Mouse (Mus musculus) MEL (cell line): ENCODE results near the gene Slc35g2. TPM values are rescaled to one million over a fixed set of nuclear protein-coding genes. Genes with fewer than 3 reads are reported as not detected.

Source experiments
- DNase-seq: peaks from one replicate; pipeline ENCODE4 v3.0.0; 2011; ENCODE audit warnings: low read depth, low spot score
- H3K27ac ChIP-seq: 2 replicates; pipeline ENCODE4 v1.5.1; 2012; ENCODE audit warnings: low read depth, mild to moderate bottlenecking, control low read depth, low read length, moderate library complexity; ENCODE audit not compliant: control insufficient read depth
- H3K27me3 ChIP-seq, 2 experiments: fragments of 150-350 bp in 1 of 2; sonication (generic) in 1 of 2; 2 replicates each; pipeline ENCODE4 v1.6.1; 2012; ENCODE audit warnings: low read length in 2 of 2, mild to moderate bottlenecking in 2 of 2, improper control_type of control experiment in 1 of 2, moderate library complexity in 1 of 2; ENCODE audit not compliant: insufficient read depth in 2 of 2, control insufficient read depth in 1 of 2
- H3K36me3 ChIP-seq, 2 experiments: 2 replicates each; pipeline ENCODE4 v1.6.1; 2012 to 2014; ENCODE audit warnings: low read length in 2 of 2, improper control_type of control experiment in 1 of 2, inconsistent platforms in 1 of 2, mild to moderate bottlenecking in 1 of 2; ENCODE audit not compliant: insufficient read depth in 2 of 2, control insufficient read depth in 1 of 2
- H3K4me1 ChIP-seq, 2 experiments: fragments of 150-350 bp in 1 of 2; sonication (generic) in 1 of 2; 2 replicates each; pipeline ENCODE4 v1.6.1; 2012; ENCODE audit warnings: low read length in 2 of 2, improper control_type of control experiment in 1 of 2, mild to moderate bottlenecking in 1 of 2; ENCODE audit not compliant: insufficient read depth in 2 of 2, control insufficient read depth in 1 of 2
- H3K4me3 ChIP-seq, 2 experiments: fragments of 150-350 bp in 1 of 2; sonication (generic) in 1 of 2; 2 replicates each; pipeline ENCODE4 v1.5.1; 2012; ENCODE audit warnings: low read depth in 2 of 2, low read length in 2 of 2, mild to moderate bottlenecking in 2 of 2, moderate library complexity in 2 of 2, control low read depth in 1 of 2, improper control_type of control experiment in 1 of 2; ENCODE audit not compliant: control insufficient read depth in 1 of 2, insufficient read depth in 1 of 2
- H3K79me2 ChIP-seq: 2 replicates; pipeline ENCODE4 v1.6.1; 2012; ENCODE audit warnings: mild to moderate bottlenecking, low read length, moderate library complexity; ENCODE audit not compliant: control insufficient read depth, poor library complexity, insufficient read depth
- H3K9ac ChIP-seq: 2 replicates; pipeline ENCODE4 v1.6.1; 2012; ENCODE audit warnings: low read depth, mild to moderate bottlenecking, control low read depth, low read length, moderate library complexity; ENCODE audit not compliant: control insufficient read depth, poor library complexity, severe bottlenecking
- H3K9me3 ChIP-seq: fragments of 150-350 bp; sonication (generic); replicated peaks from 2 replicates; pipeline ENCODE4 v1.6.1; 2012; ENCODE audit warnings: mild to moderate bottlenecking, low read length, improper control_type of control experiment, moderate library complexity; ENCODE audit not compliant: insufficient read depth
- CHD1 ChIP-seq: IDR thresholded peaks from 2 replicates; pipeline ENCODE4 v1.6.1; 2012; ENCODE audit warnings: low read depth, mild to moderate bottlenecking, inconsistent platforms, low read length, improper control_type of control experiment
- ELF1 ChIP-seq: IDR thresholded peaks from 2 replicates; pipeline ENCODE4 v1.6.1; 2014; ENCODE audit warnings: low read depth, mild to moderate bottlenecking, inconsistent platforms, low read length, improper control_type of control experiment, moderate library complexity
- HCFC1 ChIP-seq: IDR thresholded peaks from 2 replicates; pipeline ENCODE4 v1.6.1; 2012; ENCODE audit warnings: low read depth, mild to moderate bottlenecking, inconsistent platforms, low read length, improper control_type of control experiment, moderate library complexity
- MAFK ChIP-seq: IDR thresholded peaks from 2 replicates; pipeline ENCODE4 v1.6.1; 2011; ENCODE audit warnings: low read depth, mild to moderate bottlenecking, low read length, improper control_type of control experiment, borderline replicate concordance
- MXI1 ChIP-seq: IDR thresholded peaks from 2 replicates; pipeline ENCODE4 v1.6.1; 2011; ENCODE audit warnings: mild to moderate bottlenecking, low read depth, low read length, improper control_type of control experiment
- MYB ChIP-seq: IDR thresholded peaks from 2 replicates; pipeline ENCODE4 v1.6.1; 2011; ENCODE audit warnings: mild to moderate bottlenecking, low read depth, low read length, improper control_type of control experiment
- MYC ChIP-seq: IDR thresholded peaks from 2 replicates; pipeline ENCODE4 v1.6.1; 2011; ENCODE audit warnings: low read depth, mild to moderate bottlenecking, low read length, improper control_type of control experiment, moderate library complexity
- POLR2AphosphoS5 ChIP-seq: IDR thresholded peaks from 2 replicates; pipeline ENCODE4 v1.6.1; 2012; ENCODE audit warnings: low read depth, borderline replicate concordance, mild to moderate bottlenecking, inconsistent platforms, low read length, moderate library complexity, mixed read lengths
- SIN3A ChIP-seq: IDR thresholded peaks from 2 replicates; pipeline ENCODE4 v1.6.1; 2012; ENCODE audit warnings: low read length, improper control_type of control experiment, inconsistent platforms
- TAL1 ChIP-seq: IDR thresholded peaks from 2 replicates; pipeline ENCODE4 v1.6.1; 2012; ENCODE audit warnings: mild to moderate bottlenecking, inconsistent platforms, low read length, moderate library complexity, mixed read lengths
- TBP ChIP-seq: IDR thresholded peaks from 2 replicates; pipeline ENCODE4 v1.8.0; 2011; ENCODE audit warnings: low read depth, low read length, improper control_type of control experiment
- TCF12 ChIP-seq: IDR thresholded peaks from 2 replicates; pipeline ENCODE4 v1.6.1; 2014; ENCODE audit warnings: low read depth, mild to moderate bottlenecking, inconsistent platforms, low read length, improper control_type of control experiment, moderate library complexity
- ZKSCAN1 ChIP-seq: IDR thresholded peaks from 2 replicates; pipeline ENCODE4 v1.6.1; 2012; ENCODE audit warnings: low read depth, mild to moderate bottlenecking, inconsistent platforms, low read length, improper control_type of control experiment, moderate library complexity
- ZMIZ1 ChIP-seq: IDR thresholded peaks from 2 replicates; pipeline ENCODE4 v1.6.1; 2012; ENCODE audit warnings: low read depth, mild to moderate bottlenecking, inconsistent platforms, low read length, improper control_type of control experiment, moderate library complexity
- polyA plus RNA-seq, 2 experiments: library from polyadenylated mRNA; stranded (reverse) in 1 of 2; unstranded in 1 of 2; fragments of >175 nt in 1 of 2; fragments of >200 nt in 1 of 2; gene quantifications; 2 replicates each; pipeline versions ENCODE4 v1.2.1 to v1.2.4; 2012; ENCODE audit warnings: low replicate concordance in 2 of 2, low read depth in 1 of 2; ENCODE audit not compliant: insufficient read length in 2 of 2, insufficient read depth in 1 of 2, missing spikeins in 1 of 2
- total RNA-seq: library from RNA; depleted of rRNA; stranded (reverse); fragments of 300-350 nt; gene quantifications from 2 replicates; pipeline ENCODE4 v1.2.3, GENCODE M21; 2012

Slc35g2 gene
- total and polyA plus RNA-seq, 3 experiments, result 0.49 TPM; not detected in 2

- no peak for TF ChIP-seq SIN3A
- TF ChIP-seq MAFK, result no peak
- no peak for TF ChIP-seq ELF1
- no peak for TF ChIP-seq ZMIZ1
- no peak for TF ChIP-seq POLR2AphosphoS5
- no peak for TF ChIP-seq MXI1
- no peak for TF ChIP-seq TCF12
- H3K9ac ChIP-seq, result no peak overlapping the region
- no peaks in the 10 kb centered on the region for H3K9me3 ChIP-seq
- no peaks in the 10 kb centered on the region for H3K36me3 ChIP-seq
- H3K79me2 ChIP-seq, result no peaks in the 10 kb centered on the region
- H3K4me1 ChIP-seq, result no peaks in the 10 kb centered on the region
- no peak overlapping the region for H3K27ac ChIP-seq
- no peaks in the 10 kb centered on the region for H3K27me3 ChIP-seq
- no peak for DNase-seq
- H3K4me3 ChIP-seq, result no peak overlapping the region
Measured at GRCm38 (mm10) chr9:100613501-100614071, 42.7 kb upstream of the Slc35g2 start.

DNA sequence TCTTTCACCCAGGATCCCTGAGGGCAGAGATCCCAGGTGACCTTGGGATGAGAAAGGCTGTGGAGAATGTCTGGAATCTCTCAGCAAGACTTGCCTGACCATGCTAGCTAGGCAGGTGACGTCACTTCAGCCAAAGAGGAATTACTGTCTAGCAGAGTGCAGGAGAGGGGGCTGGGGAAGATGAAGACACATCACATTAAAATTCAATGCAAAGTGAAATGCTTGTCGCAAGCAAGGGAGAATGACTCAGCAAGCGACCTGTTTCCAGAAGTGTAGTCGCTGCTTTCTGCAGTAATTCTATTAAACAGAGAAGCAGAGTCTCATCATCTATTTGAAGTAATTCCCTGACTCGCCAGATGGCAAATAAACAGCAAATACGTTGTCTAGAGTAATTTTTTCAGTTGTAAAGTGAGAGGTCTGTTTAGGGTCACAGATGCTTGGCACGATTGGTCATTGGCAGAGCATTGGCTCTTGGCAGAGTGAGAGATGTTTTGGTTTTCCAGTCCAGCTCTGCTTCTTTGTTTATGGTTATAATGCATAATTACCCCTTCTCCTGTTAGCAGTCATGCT lies 35.2 kb upstream of the Slc35g2 start:
- no peak for DNase-seq
- H3K9me3 ChIP-seq, result no peaks in the 10 kb centered on the region
- no peak overlapping the region for H3K4me3 ChIP-seq
- TF ChIP-seq CHD1 (no peak), HCFC1 (no peak), MYB (no peak), ZKSCAN1 (no peak), TBP (no peak)
- no peaks in the 10 kb centered on the region for H3K27me3 ChIP-seq
- H3K27ac ChIP-seq, result no peak overlapping the region
- no peaks in the 10 kb centered on the region for H3K4me1 ChIP-seq
- H3K79me2 ChIP-seq, result no peaks in the 10 kb centered on the region
- H3K36me3 ChIP-seq, result no peaks in the 10 kb centered on the region
- no peak overlapping the region for H3K9ac ChIP-seq

- Histone ChIP-seq H3K27ac (no peak overlapping the region), H3K4me3 (no peak overlapping the region), H3K4me1 (no peaks in the 10 kb centered on the region), H3K9ac (no peak overlapping the region), H3K79me2 (no peaks in the 10 kb centered on the region), H3K36me3 (no peaks in the 10 kb centered on the region), H3K9me3 (no peaks in the 10 kb centered on the region), H3K27me3 (no peaks in the 10 kb centered on the region)
- no peak for TF ChIP-seq MYC
- no peak for TF ChIP-seq TAL1
- TF ChIP-seq HCFC1, result no peak
- no peak for DNase-seq
Measured at GRCm38 (mm10) chr9:100605522-100605921, 34.6 kb upstream of the Slc35g2 start.
